Mouse (Mus musculus) midbrain, embryonic 11.5 days (tissue): ENCODE measurements around the gene Fbxo34. TPM values are rescaled to one million over a fixed set of nuclear protein-coding genes. Genes with fewer than 3 reads are reported as not detected.

Experiments
- ATAC-seq: fragments of 200-750 bp; cut with Nextera tagmentation; 2 replicates; pipeline ENCODE4 v1.8.0; 2017; ENCODE audit warnings: moderate TSS enrichment, moderate library complexity; ENCODE audit not compliant: low FRiP score
- DNase-seq: peaks from one replicate; pipeline ENCODE4 v3.0.0; 2015; ENCODE audit warnings: low spot score; ENCODE audit errors: missing footprints
- H3K27ac ChIP-seq: fragments of 300-500 bp; sonication (generic); 2 replicates; pipeline ENCODE4 v1.5.1; 2014; ENCODE audit warnings: low read depth, low read length
- H3K27me3 ChIP-seq: fragments of 300-500 bp; sonication (generic); 2 replicates; pipeline ENCODE4 v1.6.1; 2014; ENCODE audit warnings: mild to moderate bottlenecking, low read length, moderate library complexity, mixed read lengths; ENCODE audit not compliant: control insufficient read depth, insufficient read depth
- H3K36me3 ChIP-seq: fragments of 300-500 bp; sonication (generic); 2 replicates; pipeline ENCODE4 v1.6.1; 2014; ENCODE audit warnings: mild to moderate bottlenecking, low read length, moderate library complexity, mixed read lengths; ENCODE audit not compliant: control insufficient read depth, insufficient read depth
- H3K4me1 ChIP-seq: fragments of 300-500 bp; sonication (generic); 2 replicates; pipeline ENCODE4 v1.6.1; 2014; ENCODE audit warnings: low read length; ENCODE audit not compliant: control insufficient read depth, insufficient read depth
- H3K4me2 ChIP-seq: fragments of 300-500 bp; sonication (generic); 2 replicates; pipeline ENCODE4 v1.6.1; 2014; ENCODE audit warnings: mild to moderate bottlenecking, moderate library complexity
- H3K4me3 ChIP-seq: fragments of 300-500 bp; sonication (generic); 2 replicates; pipeline ENCODE4 v1.5.1; 2014; ENCODE audit warnings: low read depth, low read length
- H3K9ac ChIP-seq: fragments of 300-500 bp; sonication (generic); 2 replicates; pipeline ENCODE4 v1.6.1; 2014; ENCODE audit warnings: low read length
- H3K9me3 ChIP-seq: fragments of 300-500 bp; sonication (generic); 2 replicates; pipeline ENCODE4 v1.6.1; 2016; ENCODE audit warnings: low read length; ENCODE audit not compliant: control insufficient read depth
- WGBS: fragments of 180-500 bp; shearing (Covaris S2); extraction: QIAGEN DNeasy Blood & Tissue Kit; methylation state at CpG from one replicate; pipeline ENCODE4 v1.1.7; 2014; 5-methylcytosine and 5-hydroxymethylcytosine counted together
- polyA plus RNA-seq: library from polyadenylated mRNA; unstranded; fragments of >200 nt; fragmentation: Nextera tagmentation; extraction: Ambion mirVana; gene quantifications from 2 replicates; pipeline ENCODE4 v1.2.1, GENCODE M21; 2014

Gene Fbxo34
- polyA plus RNA-seq, 1 experiment from 2014 or later = 24.0 TPM

DNA sequence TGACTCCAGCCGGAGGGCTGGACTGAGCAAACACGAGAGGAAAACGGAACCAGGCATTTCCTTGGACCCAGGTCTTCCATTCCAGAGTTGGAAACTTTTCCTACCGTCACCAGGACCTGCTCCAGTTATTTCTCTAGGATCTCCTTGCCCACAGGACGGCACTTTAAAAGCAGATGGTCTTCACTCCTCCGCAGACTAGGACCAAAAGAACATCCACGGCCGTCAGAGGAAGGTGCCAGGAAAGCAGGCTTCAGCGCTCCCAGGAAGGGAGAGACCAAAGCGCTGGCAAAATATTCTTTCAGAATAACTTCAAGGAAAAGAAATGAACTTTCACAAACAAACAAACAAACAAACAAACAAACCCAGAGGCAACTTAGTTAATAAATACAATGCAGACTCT is 14.2 kb downstream of the Fbxo34 start:
- Histone ChIP-seq H3K9me3 (no peaks in the 10 kb centered on the region), H3K9ac (no peak overlapping the region), H3K27ac (no peak overlapping the region), H3K4me3 (no peak overlapping the region), H3K4me1 (no peaks in the 10 kb centered on the region), H3K36me3 (no peaks in the 10 kb centered on the region), H3K4me2 (no peak overlapping the region), H3K27me3 (no peaks in the 10 kb centered on the region)
- no peak for ATAC-seq
- DNase-seq = no peak
- WGBS = 85% methylated on average over 10 of the region's 10 CpGs

DNA sequence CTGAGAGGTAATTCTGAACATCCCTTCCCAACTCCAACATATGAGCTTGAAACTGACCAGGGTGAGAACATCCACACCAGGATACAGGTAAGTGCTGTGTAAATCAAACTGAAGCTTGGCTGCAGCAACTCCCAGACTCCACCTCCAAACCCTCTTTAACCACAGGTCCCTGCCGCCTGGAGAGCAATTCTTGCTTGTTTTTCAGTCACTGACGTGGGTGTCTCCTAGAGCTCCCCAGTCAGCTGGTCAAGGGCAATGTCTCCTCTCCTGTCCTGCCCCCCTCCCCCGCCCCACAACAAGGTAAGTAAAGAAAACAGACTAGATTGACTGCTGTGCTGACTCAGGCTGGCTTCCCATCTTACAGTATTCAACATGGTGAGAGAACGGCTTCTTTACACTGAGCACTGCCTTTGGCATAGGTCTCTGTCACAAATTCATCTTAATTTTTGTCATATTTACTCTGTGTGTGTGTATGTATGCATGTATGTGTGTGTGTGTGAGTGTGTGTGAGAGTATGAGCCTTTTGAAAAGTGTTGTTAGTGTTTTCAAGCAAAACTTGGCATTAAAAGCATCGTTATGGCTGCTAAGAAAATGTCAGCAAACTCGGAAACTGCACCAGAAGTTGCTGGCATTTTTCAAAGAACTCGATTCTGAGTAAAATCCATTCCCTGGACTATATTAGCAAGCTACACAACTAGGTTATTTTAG is 15.4 kb downstream of the Fbxo34 start:
- Histone ChIP-seq H3K27ac (no peak overlapping the region), H3K27me3 (no peaks in the 10 kb centered on the region), H3K9me3 (no peaks in the 10 kb centered on the region), H3K4me2 (no peak overlapping the region), H3K4me1 (no peaks in the 10 kb centered on the region), H3K4me3 (no peak overlapping the region), H3K36me3 (no peaks in the 10 kb centered on the region), H3K9ac (no peak overlapping the region)
- DNase-seq (no peak), ATAC-seq (no peak)
- WGBS = 48% methylated on average over 7 of the region's 7 CpGs

DNA sequence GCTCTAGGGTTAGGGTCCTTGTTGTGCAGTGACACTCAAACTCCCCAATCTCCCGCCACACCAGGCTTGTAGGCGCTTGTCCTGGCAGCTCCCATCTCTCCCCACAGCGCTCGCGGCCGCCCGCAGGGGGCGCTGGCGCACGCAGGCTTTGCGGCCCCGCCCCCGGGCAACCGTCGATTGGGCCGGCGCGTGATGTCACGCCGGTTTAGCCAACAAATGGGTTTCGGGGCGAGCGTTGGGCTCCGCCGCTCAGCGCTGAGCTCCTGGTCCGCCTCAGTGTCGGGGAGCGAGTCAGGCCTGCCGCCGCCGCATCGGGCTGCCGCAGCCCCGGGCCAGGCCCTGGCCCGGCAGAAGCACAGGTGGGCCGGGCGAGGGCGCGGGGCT is 22.1 kb downstream of the Fbxo34 start:
- Histone ChIP-seq H3K27ac (peak overlapping the region; percentile 78), H3K4me1 (peaks cover 8% of the 10 kb centered on the region), H3K9me3 (no peaks in the 10 kb centered on the region), H3K4me3 (peak overlapping the region; percentile 92), H3K36me3 (no peaks in the 10 kb centered on the region), H3K4me2 (peak overlapping the region; percentile 60), H3K27me3 (no peaks in the 10 kb centered on the region), H3K9ac (peak overlapping the region; percentile 92)
- 0% methylated on average over 37 of the region's 40 CpGs for WGBS
- DNase-seq (peak; percentile 100), ATAC-seq (peak; percentile 96)

- peak overlapping the region; percentile 78 for H3K27ac ChIP-seq
- peaks cover 8% of the 10 kb centered on the region for H3K4me1 ChIP-seq
- H3K27me3 ChIP-seq = no peaks in the 10 kb centered on the region
- H3K4me2 ChIP-seq = peak overlapping the region; percentile 60
- peak; percentile 95 for DNase-seq
- H3K4me3 ChIP-seq = peak overlapping the region; percentile 92
- WGBS = 2% methylated on average over 65 of the region's 69 CpGs
- peak overlapping the region; percentile 92 for H3K9ac ChIP-seq
- peak; percentile 84 for ATAC-seq
- H3K36me3 ChIP-seq = no peaks in the 10 kb centered on the region
- no peaks in the 10 kb centered on the region for H3K9me3 ChIP-seq
Measured at GRCm38 (mm10) chr14:47472743-47473546, 22.7 kb downstream of the Fbxo34 start.

DNA sequence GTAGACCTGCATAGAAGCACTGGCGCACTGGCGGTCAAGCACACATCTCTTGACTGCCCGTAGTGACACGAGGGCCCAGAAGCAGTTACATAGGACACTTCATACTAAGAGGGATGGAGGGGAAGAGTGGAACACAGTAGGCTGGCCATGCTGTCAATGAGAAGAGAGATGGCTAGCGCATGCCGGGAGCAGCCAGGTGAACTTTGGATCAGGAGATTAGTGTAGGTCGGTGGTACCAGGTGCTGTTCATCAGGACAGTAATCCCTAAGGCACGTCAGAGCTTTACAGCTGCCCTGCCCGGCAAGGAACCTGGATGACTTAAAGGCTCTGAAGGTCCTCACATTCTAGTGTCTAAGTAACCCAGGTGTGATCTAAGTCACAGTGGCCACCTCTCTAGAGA is 23.7 kb downstream of the Fbxo34 start:
- Histone ChIP-seq H3K4me3 (no peak overlapping the region), H3K27ac (no peak overlapping the region), H3K4me1 (peaks cover 8% of the 10 kb centered on the region), H3K27me3 (no peaks in the 10 kb centered on the region), H3K36me3 (no peaks in the 10 kb centered on the region), H3K9me3 (no peaks in the 10 kb centered on the region), H3K4me2 (no peak overlapping the region; the same call in 1 of the 2 replicates), H3K9ac (no peak overlapping the region)
- 84% methylated on average over 9 of the region's 9 CpGs for WGBS
- DNase-seq (no peak), ATAC-seq (no peak)

DNA sequence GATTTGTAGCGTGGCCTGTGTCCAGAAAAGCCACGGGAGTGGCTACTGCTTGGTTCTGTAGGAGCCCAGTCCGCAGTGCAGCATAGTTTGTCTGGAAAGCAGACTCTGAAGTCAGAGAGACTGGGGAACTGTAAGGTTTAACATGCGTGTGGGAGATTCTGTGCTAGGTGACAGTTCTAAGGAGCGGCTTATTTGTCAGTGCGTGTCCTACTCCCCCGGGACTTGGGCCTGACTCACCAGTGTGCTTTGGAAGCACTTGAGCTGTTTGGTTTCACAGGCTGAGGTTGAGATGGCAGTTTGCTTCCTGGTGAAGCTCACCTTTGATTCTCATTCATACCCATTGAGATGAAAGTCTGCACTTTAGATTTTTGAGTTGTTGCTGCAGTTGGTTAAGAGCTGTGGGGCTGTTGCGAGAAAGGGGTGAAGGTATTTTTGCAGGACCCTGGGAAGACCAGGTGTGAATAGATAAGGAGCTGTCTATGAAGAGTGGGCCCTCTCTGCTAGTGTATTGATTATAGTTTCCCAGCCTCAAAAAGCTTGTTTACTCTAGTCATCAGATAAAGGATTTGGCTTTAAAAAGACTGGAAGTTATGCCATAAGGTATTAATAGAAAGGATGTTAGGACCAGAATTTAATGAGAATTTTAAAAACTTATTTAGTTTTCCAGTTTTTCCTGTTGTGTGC is 24.5 kb downstream of the Fbxo34 start:
- Histone ChIP-seq H3K4me3 (no peak overlapping the region), H3K9me3 (no peaks in the 10 kb centered on the region), H3K36me3 (no peaks in the 10 kb centered on the region), H3K9ac (no peak overlapping the region), H3K4me2 (no peak overlapping the region; the same call in 1 of the 2 replicates), H3K4me1 (peaks cover 8% of the 10 kb centered on the region), H3K27me3 (no peaks in the 10 kb centered on the region), H3K27ac (no peak overlapping the region)
- ATAC-seq = no peak
- WGBS = 92% methylated on average over 8 of the region's 8 CpGs
- DNase-seq = no peak

GRCm38 (mm10) chr14:47476266-47476665 is 26.0 kb downstream of the Fbxo34 start:
- no peak for DNase-seq
- H3K4me3 ChIP-seq = no peak overlapping the region
- H3K9me3 ChIP-seq = no peaks in the 10 kb centered on the region
- no peak overlapping the region for H3K4me2 ChIP-seq
- peaks cover 8% of the 10 kb centered on the region for H3K4me1 ChIP-seq
- WGBS = 98% methylated on average over 4 of the region's 4 CpGs
- H3K9ac ChIP-seq = no peak overlapping the region
- no peaks in the 10 kb centered on the region for H3K36me3 ChIP-seq
- no peak for ATAC-seq
- H3K27ac ChIP-seq = no peak overlapping the region
- H3K27me3 ChIP-seq = no peaks in the 10 kb centered on the region

DNA sequence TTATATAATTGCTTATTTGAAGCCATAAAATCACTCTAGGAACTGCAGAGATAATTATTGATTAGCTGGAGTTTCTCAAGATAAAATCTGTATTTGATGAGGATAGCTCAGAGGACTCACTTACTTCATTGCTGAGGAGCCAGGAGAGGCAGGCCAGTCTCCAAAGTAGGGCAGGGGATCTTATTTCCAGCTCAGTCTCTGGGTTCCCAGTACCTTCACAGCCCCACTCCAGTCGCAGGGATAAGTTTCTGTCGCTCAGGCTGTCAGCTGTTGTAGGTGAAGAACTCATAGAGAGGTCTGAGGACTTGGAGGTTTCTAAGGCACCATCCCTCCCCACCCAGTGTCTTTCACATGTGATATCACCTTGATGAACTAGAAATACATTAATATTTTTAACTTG is 27.5 kb downstream of the Fbxo34 start:
- H3K4me2 ChIP-seq = no peak overlapping the region
- no peak for DNase-seq
- no peak overlapping the region for H3K4me3 ChIP-seq
- 75% methylated on average over 2 of the region's 2 CpGs for WGBS
- no peak overlapping the region for H3K9ac ChIP-seq
- no peaks in the 10 kb centered on the region for H3K36me3 ChIP-seq
- no peak for ATAC-seq
- H3K27me3 ChIP-seq = no peaks in the 10 kb centered on the region
- no peaks in the 10 kb centered on the region for H3K9me3 ChIP-seq
- H3K4me1 ChIP-seq = peaks cover 8% of the 10 kb centered on the region
- H3K27ac ChIP-seq = no peak overlapping the region

- Histone ChIP-seq H3K36me3 (no peaks in the 10 kb centered on the region), H3K9me3 (no peaks in the 10 kb centered on the region), H3K4me1 (no peaks in the 10 kb centered on the region; the same call in 1 of the 2 replicates), H3K4me3 (no peak overlapping the region), H3K9ac (no peak overlapping the region), H3K27me3 (no peaks in the 10 kb centered on the region), H3K27ac (no peak overlapping the region), H3K4me2 (no peak overlapping the region)
- ATAC-seq (no peak), DNase-seq (no peak)
- 91% methylated on average over 6 of the region's 6 CpGs for WGBS
Measured at GRCm38 (mm10) chr14:47482200-47482599, 32.0 kb downstream of the Fbxo34 start.
